7 mouse cellular contexts compared by ENCODE assay signal in the genomic region with DNA sequence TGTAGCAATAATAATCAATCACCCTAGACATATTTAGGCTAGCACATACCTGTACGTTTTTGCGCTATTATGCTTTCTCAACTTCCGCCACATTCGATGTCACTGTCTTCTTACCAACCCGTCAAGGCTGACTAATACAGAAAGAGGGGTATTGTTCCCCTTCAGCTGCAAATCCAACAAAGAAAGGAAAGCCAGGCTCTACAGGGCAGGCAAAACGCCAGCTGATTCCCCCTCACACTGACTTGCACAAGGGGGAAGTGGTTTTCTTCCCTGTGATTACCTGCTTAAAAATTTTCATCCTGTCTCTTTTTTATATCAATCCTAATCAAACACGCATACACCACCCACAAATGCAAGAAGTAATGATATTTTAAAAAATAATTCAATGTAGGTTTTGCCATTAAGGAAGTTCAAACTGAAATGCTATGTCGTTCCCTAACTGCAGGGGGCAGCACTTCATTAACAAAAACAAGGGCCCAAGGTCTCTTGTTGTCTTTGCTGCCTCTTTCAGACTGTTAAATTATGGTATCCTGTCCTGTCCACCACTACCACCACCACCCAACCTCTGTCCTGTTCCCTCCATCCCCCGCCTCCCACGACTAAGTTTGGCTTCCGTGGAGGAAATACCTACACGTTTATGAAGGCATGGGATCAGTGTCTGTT.
DNase-seq lines count a peak whose midpoint lies in the region; TF ChIP-seq lines count a peak whose summit lies in the region.

No protein-coding gene starts in this region.

- no peaks in the 10 kb centered on the region for H3K4me1 ChIP-seq in small intestine, adult 2 months (ENCODE audit: control insufficient read depth, insufficient read depth, insufficient read length, low read length)

- no peaks in the 10 kb centered on the region for H3K36me3 ChIP-seq in small intestine, adult 2 months (ENCODE audit: control insufficient read depth, insufficient read depth, low read length)

- H3K27me3 ChIP-seq in small intestine, adult 2 months (ENCODE audit: control insufficient read depth, insufficient read depth, low read length), result no peaks in the 10 kb centered on the region

- TF ChIP-seq CTCF in small intestine, adult 2 months (IDR thresholded peaks at IDR 0.05; ENCODE audit: extremely low read depth, insufficient read length, insufficient replicate concordance, low read depth, low read length), result peak; percentile 39; the same call in 1 of the 2 replicates

- intact Hi-C loops in heart, postnatal 36 days (cut with DNase I), result loop anchor here (5.0 to 10.0 kb wide), 4 partner anchors 323 to 653 kb away; a partner anchor contains a TSS

- no peak overlapping the region for H3K27ac ChIP-seq in small intestine, adult 2 months (ENCODE audit: insufficient read depth, low read depth, low read length)

- H3K4me3 ChIP-seq in small intestine, adult 2 months (ENCODE audit: low read depth, low read length), result no peak overlapping the region

- peak; percentile 52 for DNase-seq in ES-CJ7 (ENCODE audit: low read depth, low spot score)
- DNase-seq in adrenal gland, adult (ENCODE audit: inconsistent age in 2 of 2, low spot score in 1 of 2), result peak; percentile 16 to 75
- DNase-seq in embryo, embryonic 10.5 days (ENCODE audit: low spot score), result peak; percentile 79
- DNase-seq in heart, postnatal 36 days, result peak; percentile 55 to 59
- DNase-seq in layer of hippocampus, adult 8-10 months (ENCODE audit: low spot score in 2 of 2), result peak; percentile 15 to 60
- peak; percentile 73 for DNase-seq in lung, postnatal 36 days

- WGBS in small intestine, adult 2 months, result 61% methylated on average over 12 of the region's 12 CpGs

- TF ChIP-seq POLR2A in small intestine, adult 2 months (IDR thresholded peaks at IDR 0.05; ENCODE audit: low read depth, low read length), result no peak
